Mouse (Mus musculus) ovary, postnatal 36 days (tissue): ENCODE measurements around the gene Olfr361.
"Not testable (repeated sequence)": the region's sequence is repeated elsewhere in the genome, so short reads cannot be mapped to it uniquely, and the experiment has no call there.

ENCODE experiments used
- DNase-seq: peaks from one replicate; pipeline ENCODE4 v3.0.0; 2022; ENCODE audit warnings: low spot score, mixed read lengths

The Olfr361 gene

GRCm38 (mm10) chr2:37089190-37089589 is at the start of gene Olfr361:
Gene Olfr361, minus strand, starts transcription at chr2:37089290.
- DNase-seq = not testable (repeated sequence)

GRCm38 (mm10) chr2:37117810-37118209 is 28.7 kb upstream of the Olfr361 start, which contains the start of gene Olfr362:
Gene Olfr362, minus strand, starts transcription at chr2:37117910.
- no peak for DNase-seq

- no peak for DNase-seq
Observed at GRCm38 (mm10) chr2:37065446-37065845, 23.6 kb downstream of the Olfr361 start, which contains the start of gene Olfr360. Gene Olfr360, plus strand, starts transcription at chr2:37065746.
